Mouse (Mus musculus) embryonic facial prominence, embryonic 11.5 days (tissue): ENCODE data around the gene Kdelc1. TPM values are rescaled to one million over a fixed set of nuclear protein-coding genes. Genes with fewer than 3 reads are reported as not detected.

Experiments
- ATAC-seq: fragments of 200-750 bp; cut with Nextera tagmentation; replicated peaks from 2 replicates; pipeline ENCODE4 v1.8.0; 2017; ENCODE audit warnings: low read depth; ENCODE audit not compliant: insufficient number of reproducible peaks, low FRiP score, low TSS enrichment
- DNase-seq: peaks from one replicate; pipeline ENCODE4 v3.0.0-alpha.2; 2015; ENCODE audit warnings: low spot score
- H3K27ac ChIP-seq: fragments of 300-500 bp; sonication (generic); replicated peaks from 2 replicates; pipeline ENCODE4 v1.5.1; 2014; ENCODE audit warnings: mild to moderate bottlenecking, low read depth, low read length, control low read depth
- H3K27me3 ChIP-seq: fragments of 300-500 bp; sonication (generic); 2 replicates; pipeline ENCODE4 v1.6.1; 2014; ENCODE audit warnings: mild to moderate bottlenecking, low read length, moderate library complexity, mixed read lengths; ENCODE audit not compliant: control insufficient read depth, insufficient read depth
- H3K36me3 ChIP-seq: fragments of 300-500 bp; sonication (generic); replicated peaks from 2 replicates; pipeline ENCODE4 v1.6.1; 2014; ENCODE audit warnings: low read depth, mild to moderate bottlenecking, low read length, moderate library complexity, mixed read lengths; ENCODE audit not compliant: control insufficient read depth, insufficient read depth
- H3K4me1 ChIP-seq: fragments of 300-500 bp; sonication (generic); 2 replicates; pipeline ENCODE4 v1.6.1; 2014; ENCODE audit warnings: low read length, mixed read lengths; ENCODE audit not compliant: control insufficient read depth, insufficient read depth
- H3K4me2 ChIP-seq: fragments of 300-500 bp; sonication (generic); 2 replicates; pipeline ENCODE4 v1.6.1; 2014; ENCODE audit warnings: low read depth, mild to moderate bottlenecking, control low read depth, low read length, moderate library complexity
- H3K4me3 ChIP-seq: fragments of 300-500 bp; sonication (generic); 2 replicates; pipeline ENCODE4 v1.5.1; 2014; ENCODE audit warnings: low read depth, low read length, control low read depth
- H3K9ac ChIP-seq: fragments of 300-500 bp; sonication (generic); replicated peaks from 2 replicates; pipeline ENCODE4 v1.6.1; 2014; ENCODE audit warnings: mild to moderate bottlenecking, control low read depth, low read length
- H3K9me3 ChIP-seq: fragments of 300-500 bp; sonication (generic); replicated peaks from 2 replicates; pipeline ENCODE4 v1.6.1; 2016; ENCODE audit warnings: mild to moderate bottlenecking, low read length, inconsistent platforms, mixed read lengths; ENCODE audit not compliant: control insufficient read depth
- WGBS: fragments of 180-500 bp; shearing (Covaris S2); extraction: QIAGEN DNeasy Blood & Tissue Kit; methylation state at CpG from one replicate; pipeline ENCODE4 v1.1.7; 2014; 5-methylcytosine and 5-hydroxymethylcytosine counted together
- polyA plus RNA-seq: library from polyadenylated mRNA; unstranded; fragments of >200 nt; fragmentation: Nextera tagmentation; extraction: Ambion mirVana; gene quantifications from 2 replicates; pipeline ENCODE4 v1.2.1, GENCODE M21; 2014

The Kdelc1 gene
- polyA plus RNA-seq, result 81.7 and 88.9 TPM in 2 replicates

DNA sequence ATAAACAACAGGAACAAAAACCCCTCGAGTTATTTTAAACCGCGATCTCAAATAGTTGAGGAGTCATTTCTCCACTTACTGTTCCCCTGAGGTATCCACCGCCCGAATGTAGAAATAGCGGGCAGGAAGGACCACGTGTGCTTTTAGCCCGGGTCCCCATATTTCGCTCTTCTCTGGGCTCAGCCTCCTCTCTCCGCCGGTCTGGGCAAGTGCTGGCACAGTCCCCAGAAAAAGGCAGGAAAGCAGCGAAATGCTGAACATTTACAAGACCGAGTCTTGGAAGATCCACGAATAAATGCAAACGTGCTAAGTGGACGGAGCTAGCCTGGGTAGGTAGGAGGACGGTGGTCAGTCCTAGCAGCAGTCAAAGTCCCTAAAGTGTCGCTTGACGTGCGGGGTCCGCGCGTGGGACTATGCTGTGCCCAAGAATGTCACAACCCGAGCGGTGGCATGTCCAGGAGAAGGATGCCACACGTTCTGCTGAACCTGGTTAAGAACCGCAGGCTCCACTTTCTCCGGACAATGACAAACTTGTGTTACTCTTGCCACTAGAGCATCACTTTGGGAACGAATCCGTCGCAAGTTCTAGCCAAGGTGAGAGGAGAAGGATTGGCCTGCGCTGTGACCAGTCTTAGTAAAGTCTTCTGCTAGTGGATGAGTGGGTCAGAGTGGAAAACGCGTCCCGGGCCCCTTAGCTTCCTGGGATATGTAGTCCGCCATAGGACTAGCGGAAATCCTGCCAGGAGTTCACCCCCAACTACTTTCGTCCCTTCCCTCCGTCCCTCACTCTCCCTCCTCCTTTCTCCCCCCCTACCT lies at the start of gene Kdelc1, which contains the start of gene Bivm:
Gene Kdelc1, minus strand, starts transcription at position 570 of the 816 bp plus-strand sequence.
Gene Bivm, plus strand, starts transcription at position 719 of the 816 bp plus-strand sequence.
- Histone ChIP-seq H3K36me3 (no peaks in the 10 kb centered on the region), H3K4me3 (peak within 1 kb of the TSS; percentile 72), H3K27me3 (no peaks in the 10 kb centered on the region), H3K4me1 (no peaks in the 10 kb centered on the region), H3K27ac (peak within 1 kb of the TSS; percentile 91), H3K9me3 (no peaks in the 10 kb centered on the region), H3K9ac (peak within 1 kb of the TSS; percentile 83), H3K4me2 (peak within 1 kb of the TSS; percentile 78)
- DNase-seq (peak; percentile 95), ATAC-seq (peak; percentile 97)
- WGBS, result under 1% methylated on average over 39 of the region's 39 CpGs

- WGBS, result 89% methylated on average over 3 of the region's 3 CpGs
- Histone ChIP-seq H3K9me3 (no peaks in the 10 kb centered on the region), H3K27ac (no peak overlapping the region), H3K4me1 (no peaks in the 10 kb centered on the region), H3K36me3 (peaks cover 13% of the 10 kb centered on the region), H3K27me3 (no peaks in the 10 kb centered on the region), H3K9ac (no peak overlapping the region), H3K4me2 (no peak overlapping the region), H3K4me3 (no peak overlapping the region)
- no peak for ATAC-seq
- DNase-seq, result no peak
These were observed 49.3 kb upstream of the Kdelc1 start for GRCm38 (mm10) chr1:44167859-44168383.

DNA sequence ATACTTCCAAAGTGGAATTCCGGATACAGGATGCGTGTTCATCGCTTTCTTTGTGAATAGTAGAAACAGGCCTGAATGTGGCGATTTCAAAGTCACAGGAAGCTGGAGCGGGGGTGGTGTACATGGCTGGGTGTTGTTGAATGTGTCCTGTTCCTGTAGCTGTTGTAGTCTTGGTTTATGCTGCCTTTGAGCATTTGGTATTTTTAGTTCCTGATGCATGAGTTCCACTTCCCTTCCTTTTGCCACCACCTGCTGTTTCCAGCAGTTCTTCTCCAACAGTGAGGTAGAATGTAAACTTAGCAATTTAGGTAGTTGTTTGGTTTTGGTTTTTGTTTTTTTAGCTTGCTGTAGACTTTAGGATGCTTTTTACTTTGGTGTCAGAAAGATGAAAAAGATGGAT lies 43.8 kb upstream of the Kdelc1 start:
- WGBS, result 94% methylated on average over 5 of the region's 5 CpGs
- Histone ChIP-seq H3K27me3 (no peaks in the 10 kb centered on the region), H3K9me3 (no peaks in the 10 kb centered on the region), H3K36me3 (peaks cover 10% of the 10 kb centered on the region), H3K27ac (no peak overlapping the region), H3K4me1 (no peaks in the 10 kb centered on the region), H3K9ac (no peak overlapping the region), H3K4me3 (no peak overlapping the region), H3K4me2 (no peak overlapping the region)
- no peak for DNase-seq
- no peak for ATAC-seq

DNA sequence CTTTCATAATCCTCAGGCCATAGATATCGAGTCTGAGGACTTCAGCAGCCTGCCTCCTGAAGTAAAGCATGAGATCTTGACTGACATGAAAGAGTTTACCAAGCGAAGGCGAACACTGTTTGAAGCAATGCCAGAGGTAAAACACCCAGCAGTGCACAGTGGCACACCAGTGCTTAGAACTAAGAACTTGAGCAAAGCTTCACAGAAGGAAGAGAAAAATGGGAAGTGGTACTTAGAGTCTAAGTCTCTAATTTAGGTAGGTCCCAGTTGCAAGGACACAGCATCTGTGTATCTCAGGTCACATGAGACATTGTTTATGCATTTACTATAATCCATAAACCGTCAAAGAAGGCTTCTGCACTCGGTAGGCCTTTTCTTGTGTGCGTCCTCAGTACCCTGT lies 43.2 kb upstream of the Kdelc1 start:
- Histone ChIP-seq H3K4me3 (no peak overlapping the region), H3K27me3 (no peaks in the 10 kb centered on the region), H3K4me2 (no peak overlapping the region), H3K9me3 (no peaks in the 10 kb centered on the region), H3K4me1 (no peaks in the 10 kb centered on the region), H3K36me3 (peaks cover 5% of the 10 kb centered on the region; the same call in 1 of the 2 replicates), H3K9ac (no peak overlapping the region), H3K27ac (no peak overlapping the region)
- ATAC-seq (no peak), DNase-seq (no peak)
- WGBS, result 90% methylated on average over 6 of the region's 6 CpGs

- WGBS, result 89% methylated on average over 6 of the region's 6 CpGs
- no peaks in the 10 kb centered on the region for H3K4me1 ChIP-seq
- no peak overlapping the region for H3K4me2 ChIP-seq
- peaks cover 5% of the 10 kb centered on the region; the same call in 1 of the 2 replicates for H3K36me3 ChIP-seq
- no peak overlapping the region for H3K9ac ChIP-seq
- no peaks in the 10 kb centered on the region for H3K9me3 ChIP-seq
- DNase-seq (no peak), ATAC-seq (no peak)
- H3K27ac ChIP-seq, result no peak overlapping the region
- no peak overlapping the region for H3K4me3 ChIP-seq
- no peaks in the 10 kb centered on the region for H3K27me3 ChIP-seq
These were observed 39.7 kb upstream of the Kdelc1 start for GRCm38 (mm10) chr1:44158317-44158716.

DNA sequence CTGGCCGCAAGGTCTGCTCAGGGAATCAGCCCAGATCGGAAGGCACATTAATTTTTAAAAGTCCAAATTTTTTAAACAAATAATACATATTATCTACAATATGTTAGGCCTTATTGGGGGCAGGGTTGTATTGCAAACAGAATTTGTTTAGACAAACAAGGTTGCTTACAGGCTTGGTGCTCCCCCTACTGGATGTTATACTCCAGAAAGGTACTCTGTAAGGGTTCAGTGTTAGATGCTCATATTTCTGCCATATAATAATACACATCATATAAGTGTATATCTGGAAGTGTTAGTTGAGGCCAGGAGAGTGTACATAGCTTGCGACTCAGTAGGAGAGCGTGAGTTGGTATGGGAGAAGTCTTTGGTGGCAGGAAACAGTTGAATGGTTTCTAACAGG lies 36.7 kb upstream of the Kdelc1 start:
- 0 out of 2 replicates have a peak, but pooled peaks have one; percentile 3 for ATAC-seq

GRCm38 (mm10) chr1:44148706-44149105 lies 30.1 kb upstream of the Kdelc1 start:
- H3K4me1 ChIP-seq, result no peaks in the 10 kb centered on the region
- H3K4me3 ChIP-seq, result peak overlapping the region; percentile 83
- WGBS, result 40% methylated on average over 6 of the region's 6 CpGs
- H3K9ac ChIP-seq, result no peak overlapping the region; the same call in 1 of the 2 replicates
- no peak for ATAC-seq
- peak overlapping the region; percentile 59 for H3K4me2 ChIP-seq
- H3K27me3 ChIP-seq, result no peaks in the 10 kb centered on the region
- H3K27ac ChIP-seq, result no peak overlapping the region
- H3K9me3 ChIP-seq, result no peaks in the 10 kb centered on the region
- no peaks in the 10 kb centered on the region for H3K36me3 ChIP-seq
- DNase-seq, result peak; percentile 50

More for the DNA sequence above, 36.7 kb upstream of the Kdelc1 start:
- H3K9me3 ChIP-seq, result no peaks in the 10 kb centered on the region
- no peak overlapping the region for H3K27ac ChIP-seq
- H3K36me3 ChIP-seq, result no peaks in the 10 kb centered on the region
- no peak overlapping the region for H3K4me3 ChIP-seq
- H3K9ac ChIP-seq, result no peak overlapping the region
- no peaks in the 10 kb centered on the region for H3K27me3 ChIP-seq
- DNase-seq, result no peak
- H3K4me1 ChIP-seq, result no peaks in the 10 kb centered on the region
- WGBS, result 92% methylated on average over 4 of the region's 4 CpGs
- no peak overlapping the region for H3K4me2 ChIP-seq
